Mouse (Mus musculus) liver, postnatal 0 days (tissue): Measurements from ENCODE around the gene Dgcr2. TPM values are rescaled to one million over a fixed set of nuclear protein-coding genes. Genes with fewer than 3 reads are reported as not detected.
A peak's percentile ranks its signal among the peaks of the same experiment; 100 is the strongest.

Experiments
- ATAC-seq: fragments of 200-750 bp; cut with Nextera tagmentation; 2 replicates; pipeline ENCODE4 v1.8.0; 2017; ENCODE audit warnings: mild to moderate bottlenecking, moderate library complexity
- DNase-seq: peaks from one replicate; pipeline ENCODE4 v3.0.0-alpha.2; 2016
- H3K27ac ChIP-seq: fragments of 300-500 bp; sonication (generic); 2 replicates; pipeline ENCODE4 v1.5.1; 2014; ENCODE audit warnings: antibody characterized with exemption, moderate library complexity, mild to moderate bottlenecking, low read depth
- H3K27me3 ChIP-seq: fragments of 300-500 bp; sonication (generic); 2 replicates; pipeline ENCODE4 v1.6.1; 2014; ENCODE audit warnings: low read length, control low read depth, mixed read lengths; ENCODE audit not compliant: insufficient read depth
- H3K36me3 ChIP-seq: fragments of 300-500 bp; sonication (generic); replicated peaks from 2 replicates; pipeline ENCODE4 v1.6.1; 2014; ENCODE audit warnings: mild to moderate bottlenecking, control low read depth, low read length, moderate library complexity, mixed read lengths; ENCODE audit not compliant: insufficient read depth
- H3K4me1 ChIP-seq: fragments of 300-500 bp; sonication (generic); 2 replicates; pipeline ENCODE4 v1.6.1; 2014; ENCODE audit warnings: antibody characterized with exemption, mild to moderate bottlenecking, control low read depth; ENCODE audit not compliant: insufficient read depth
- H3K4me2 ChIP-seq: fragments of 300-500 bp; sonication (generic); 2 replicates; pipeline ENCODE4 v1.6.1; 2014; ENCODE audit warnings: low read depth, mild to moderate bottlenecking, low read length, moderate library complexity, mixed read lengths
- H3K4me3 ChIP-seq: fragments of 300-500 bp; sonication (generic); 2 replicates; pipeline ENCODE4 v1.5.1; 2014; ENCODE audit warnings: low read depth, low read length
- H3K9ac ChIP-seq: fragments of 300-500 bp; sonication (generic); replicated peaks from 2 replicates; pipeline ENCODE4 v1.6.1; 2014; ENCODE audit warnings: mild to moderate bottlenecking, moderate library complexity
- H3K9me3 ChIP-seq: fragments of 300-500 bp; sonication (generic); 2 replicates; pipeline ENCODE4 v1.6.1; 2016; ENCODE audit warnings: mild to moderate bottlenecking, control low read depth, low read length, mixed read lengths
- CTCF ChIP-seq: sonication (generic); IDR thresholded peaks from 2 replicates; pipeline ENCODE4 v1.5.1; 2016; ENCODE audit warnings: antibody characterized with exemption, low read depth
- EP300 ChIP-seq: IDR thresholded peaks from 2 replicates; pipeline ENCODE4 v1.6.1; 2016; ENCODE audit warnings: antibody characterized with exemption, low read depth, mild to moderate bottlenecking
- WGBS: fragments of 180-500 bp; shearing (Covaris S2); extraction: QIAGEN DNeasy Blood & Tissue Kit; methylation state at CpG from one replicate; pipeline ENCODE4 v1.1.7; 2014; ENCODE audit not compliant: insufficient replicate concordance; 5-methylcytosine and 5-hydroxymethylcytosine counted together
- polyA plus RNA-seq: library from polyadenylated mRNA; unstranded; fragments of >200 nt; fragmentation: Nextera tagmentation; extraction: Ambion mirVana; gene quantifications from 2 replicates; pipeline ENCODE4 v1.2.1, GENCODE M21; 2015

The Dgcr2 gene
- polyA plus RNA-seq, 1 experiment from 2014 or later: 18.0 TPM

GRCm38 (mm10) chr16:17812120-17812519 lies 86.2 kb downstream of the Dgcr2 start:
- TF ChIP-seq EP300 (no peak), CTCF (peak; percentile 83)

GRCm38 (mm10) chr16:17809711-17810110 lies 88.7 kb downstream of the Dgcr2 start:
- Histone ChIP-seq H3K9me3 (no peaks in the 10 kb centered on the region), H3K27ac (no peak overlapping the region), H3K4me1 (peaks cover 12% of the 10 kb centered on the region), H3K36me3 (no peaks in the 10 kb centered on the region), H3K4me2 (no peak overlapping the region), H3K4me3 (no peak overlapping the region), H3K27me3 (peaks cover 61% of the 10 kb centered on the region), H3K9ac (no peak overlapping the region)
- DNase-seq (no peak), ATAC-seq (no peak)
- TF ChIP-seq CTCF (no peak), EP300 (no peak)
- WGBS: 36% methylated on average over 7 of the region's 7 CpGs

More at GRCm38 (mm10) chr16:17812120-17812519, 86.2 kb downstream of the Dgcr2 start:
- Histone ChIP-seq H3K4me2 (no peak overlapping the region), H3K36me3 (no peaks in the 10 kb centered on the region), H3K4me1 (peaks cover 17% of the 10 kb centered on the region), H3K9ac (no peak overlapping the region), H3K4me3 (no peak overlapping the region), H3K27ac (no peak overlapping the region), H3K9me3 (no peaks in the 10 kb centered on the region), H3K27me3 (peaks cover 53% of the 10 kb centered on the region)
- 9% methylated on average over 5 of the region's 5 CpGs for WGBS
- DNase-seq (no peak), ATAC-seq (no peak)

GRCm38 (mm10) chr16:17809125-17809524 lies 89.2 kb downstream of the Dgcr2 start:
- no peak for TF ChIP-seq EP300

GRCm38 (mm10) chr16:17807192-17808009 lies 91.0 kb downstream of the Dgcr2 start:
- H3K9me3 ChIP-seq: no peaks in the 10 kb centered on the region
- H3K4me2 ChIP-seq: peak overlapping the region; percentile 89
- TF ChIP-seq CTCF: no peak
- TF ChIP-seq EP300: no peak
- H3K27ac ChIP-seq: no peak overlapping the region
- peaks cover 32% of the 10 kb centered on the region for H3K4me1 ChIP-seq
- DNase-seq (peak; percentile 83), ATAC-seq (peak; percentile 81)
- peak overlapping the region; percentile 46 for H3K4me3 ChIP-seq
- no peaks in the 10 kb centered on the region for H3K36me3 ChIP-seq
- WGBS: 4% methylated on average over 68 of the region's 73 CpGs
- peaks cover 71% of the 10 kb centered on the region for H3K27me3 ChIP-seq
- H3K9ac ChIP-seq: peak overlapping the region; percentile 55

More at GRCm38 (mm10) chr16:17809125-17809524, 89.2 kb downstream of the Dgcr2 start:
- peaks cover 18% of the 10 kb centered on the region for H3K4me1 ChIP-seq
- no peak overlapping the region for H3K9ac ChIP-seq
- peaks cover 64% of the 10 kb centered on the region for H3K27me3 ChIP-seq
- whole genome bisulfite sequencing: 67% methylated on average over 4 of the region's 4 CpGs
- H3K4me3 ChIP-seq: no peak overlapping the region
- H3K36me3 ChIP-seq: no peaks in the 10 kb centered on the region
- DNase-seq: no peak
- no peak overlapping the region for H3K4me2 ChIP-seq
- no peak overlapping the region for H3K27ac ChIP-seq
- H3K9me3 ChIP-seq: no peaks in the 10 kb centered on the region
- no peak for ATAC-seq

GRCm38 (mm10) chr16:17806581-17807191 lies 91.7 kb downstream of the Dgcr2 start:
- peak; percentile 11; the same call in 1 of the 2 replicates for ATAC-seq
- no peak for DNase-seq
- H3K9ac ChIP-seq: peak overlapping the region; percentile 55; the same call in 1 of the 2 replicates
- TF ChIP-seq EP300: no peak
- TF ChIP-seq CTCF: no peak
- peak overlapping the region; percentile 89 for H3K4me2 ChIP-seq
- no peak overlapping the region for H3K27ac ChIP-seq
- peaks cover 32% of the 10 kb centered on the region for H3K4me1 ChIP-seq
- H3K27me3 ChIP-seq: peaks cover 78% of the 10 kb centered on the region
- WGBS: 5% methylated on average over 49 of the region's 50 CpGs
- H3K36me3 ChIP-seq: no peaks in the 10 kb centered on the region
- no peaks in the 10 kb centered on the region for H3K9me3 ChIP-seq
- peak overlapping the region; percentile 46 for H3K4me3 ChIP-seq

- peaks cover 85% of the 10 kb centered on the region for H3K27me3 ChIP-seq
- H3K36me3 ChIP-seq: no peaks in the 10 kb centered on the region
- ATAC-seq (no peak), DNase-seq (no peak)
- H3K4me2 ChIP-seq: no peak overlapping the region
- 19% methylated on average over 7 of the region's 7 CpGs for WGBS
- H3K9ac ChIP-seq: no peak overlapping the region
- H3K4me1 ChIP-seq: peaks cover 32% of the 10 kb centered on the region
- no peak overlapping the region for H3K27ac ChIP-seq
- no peaks in the 10 kb centered on the region for H3K9me3 ChIP-seq
- no peak for TF ChIP-seq EP300
- H3K4me3 ChIP-seq: peak overlapping the region; percentile 37; the same call in 1 of the 2 replicates
These were observed 93.4 kb downstream of the Dgcr2 start for GRCm38 (mm10) chr16:17804982-17805381.
